Mouse (Mus musculus) hindbrain, embryonic 12.5 days (tissue): Measurements from ENCODE around the gene Bend5. TPM values are rescaled to one million over a fixed set of nuclear protein-coding genes. Genes with fewer than 3 reads are reported as not detected.

ENCODE experiments used
- ATAC-seq: fragments of 200-750 bp; cut with Nextera tagmentation; 2 replicates; pipeline ENCODE4 v1.8.0; 2017; ENCODE audit warnings: moderate TSS enrichment; ENCODE audit not compliant: low FRiP score
- H3K27ac ChIP-seq: fragments of 300-500 bp; sonication (generic); 2 replicates; pipeline ENCODE4 v1.5.1; 2016; ENCODE audit warnings: mild to moderate bottlenecking
- H3K27me3 ChIP-seq: fragments of 300-500 bp; sonication (generic); 2 replicates; pipeline ENCODE4 v1.6.1; 2016; ENCODE audit warnings: mild to moderate bottlenecking
- H3K36me3 ChIP-seq: fragments of 300-500 bp; sonication (generic); 2 replicates; pipeline ENCODE4 v1.6.1; 2016; ENCODE audit warnings: mild to moderate bottlenecking
- H3K4me1 ChIP-seq: fragments of 300-500 bp; sonication (generic); 2 replicates; pipeline ENCODE4 v1.6.1; 2016
- H3K4me2 ChIP-seq: fragments of 300-500 bp; sonication (generic); replicated peaks from 2 replicates; pipeline ENCODE4 v1.6.1; 2016; ENCODE audit warnings: mild to moderate bottlenecking
- H3K4me3 ChIP-seq: fragments of 300-500 bp; sonication (generic); 2 replicates; pipeline ENCODE4 v1.5.1; 2016; ENCODE audit warnings: mild to moderate bottlenecking
- H3K9ac ChIP-seq: fragments of 300-500 bp; sonication (generic); 2 replicates; pipeline ENCODE4 v1.6.1; 2016; ENCODE audit warnings: mild to moderate bottlenecking, moderate library complexity
- H3K9me3 ChIP-seq: fragments of 300-500 bp; sonication (generic); replicated peaks from 2 replicates; pipeline ENCODE4 v1.6.1; 2016; ENCODE audit warnings: mild to moderate bottlenecking
- WGBS: fragments of 180-500 bp; shearing (Covaris S2); methylation state at CpG from one replicate; pipeline ENCODE4 v1.1.7; 2016; 5-methylcytosine and 5-hydroxymethylcytosine counted together
- polyA plus RNA-seq: library from polyadenylated mRNA; unstranded; fragments of >200 nt; fragmentation: Nextera tagmentation; extraction: Ambion mirVana; gene quantifications from 2 replicates; pipeline ENCODE4 v1.2.1, GENCODE M21; 2016

The Bend5 gene
- polyA plus RNA-seq, 1 experiment from 2014 or later = 70.2 TPM

DNA sequence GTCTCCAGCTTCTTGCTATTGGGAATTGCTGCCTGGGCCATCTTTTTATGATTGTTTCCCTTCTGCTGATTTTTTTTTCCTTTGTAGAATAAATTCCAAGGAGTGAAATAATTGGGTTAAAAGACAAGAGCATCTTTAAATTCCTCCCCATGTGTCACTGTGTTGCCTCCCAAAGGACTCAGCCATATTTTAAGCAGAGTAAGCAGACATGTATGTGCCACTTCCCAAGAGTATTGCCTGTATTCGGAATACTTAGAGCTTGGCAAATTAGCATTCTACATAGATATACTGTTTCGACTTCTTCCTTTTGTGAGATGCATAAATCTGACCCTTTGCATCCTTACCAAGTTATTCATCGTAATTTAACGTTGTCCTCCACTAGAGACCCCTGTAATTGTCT, 53.0 kb downstream of the Bend5 start:
- Histone ChIP-seq H3K9me3 (no peaks in the 10 kb centered on the region), H3K27ac (no peak overlapping the region), H3K36me3 (no peaks in the 10 kb centered on the region), H3K4me2 (no peak overlapping the region), H3K4me3 (no peak overlapping the region), H3K4me1 (peaks cover 6% of the 10 kb centered on the region; the same call in 1 of the 2 replicates), H3K9ac (no peak overlapping the region), H3K27me3 (no peaks in the 10 kb centered on the region)
- 82% methylated on average over 4 of the region's 4 CpGs for WGBS
- ATAC-seq = no peak

DNA sequence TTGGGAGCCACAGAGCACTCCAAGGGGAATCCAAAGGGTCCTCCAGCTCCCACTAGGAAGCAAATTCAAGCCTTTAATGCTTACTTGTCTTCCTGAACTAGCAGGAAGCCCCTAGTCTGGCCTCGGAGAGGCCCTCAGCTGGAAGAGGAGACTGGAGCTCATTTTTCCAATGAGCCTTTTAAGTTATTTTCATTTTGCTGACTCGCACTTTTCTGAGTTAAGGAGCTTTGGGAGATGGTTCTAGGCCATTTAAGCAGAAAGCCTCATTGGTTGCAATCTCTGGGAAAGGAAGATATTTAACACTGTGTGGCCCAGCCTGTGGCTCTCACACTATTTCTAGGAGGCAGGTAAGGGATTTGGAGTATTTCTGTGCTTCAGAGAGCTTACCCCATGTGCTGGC, 55.0 kb downstream of the Bend5 start:
- no peak overlapping the region for H3K4me3 ChIP-seq
- H3K27ac ChIP-seq = no peak overlapping the region
- peaks cover 6% of the 10 kb centered on the region; the same call in 1 of the 2 replicates for H3K4me1 ChIP-seq
- no peak for ATAC-seq
- H3K9ac ChIP-seq = no peak overlapping the region
- WGBS = 81% methylated on average over 2 of the region's 2 CpGs
- H3K4me2 ChIP-seq = no peak overlapping the region
- H3K27me3 ChIP-seq = no peaks in the 10 kb centered on the region
- H3K36me3 ChIP-seq = no peaks in the 10 kb centered on the region
- no peaks in the 10 kb centered on the region for H3K9me3 ChIP-seq

DNA sequence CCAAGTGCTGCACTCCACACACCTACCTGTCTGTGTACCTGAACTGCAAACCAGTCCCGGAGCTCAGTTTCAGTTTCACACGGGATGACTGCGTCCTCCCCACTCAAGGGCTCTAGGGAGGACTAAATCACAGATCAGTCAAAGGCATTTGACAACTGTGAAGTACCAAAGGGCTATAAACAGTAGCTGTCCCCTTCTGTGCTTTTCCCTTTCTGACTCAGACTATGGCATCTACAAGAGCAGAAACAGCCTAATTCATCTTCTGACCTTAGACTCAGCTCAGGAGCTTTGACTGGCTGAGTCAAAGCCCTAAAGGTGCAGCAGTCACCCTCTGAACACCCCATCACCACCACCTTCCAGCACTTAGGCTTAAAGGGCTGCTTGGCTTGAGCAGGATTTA, 56.9 kb downstream of the Bend5 start:
- Histone ChIP-seq H3K36me3 (no peaks in the 10 kb centered on the region), H3K9ac (no peak overlapping the region), H3K27me3 (no peaks in the 10 kb centered on the region), H3K4me1 (peaks cover 17% of the 10 kb centered on the region), H3K27ac (no peak overlapping the region), H3K4me3 (no peak overlapping the region), H3K4me2 (no peak overlapping the region), H3K9me3 (no peaks in the 10 kb centered on the region)
- WGBS = 86% methylated on average over 3 of the region's 3 CpGs
- no peak for ATAC-seq

DNA sequence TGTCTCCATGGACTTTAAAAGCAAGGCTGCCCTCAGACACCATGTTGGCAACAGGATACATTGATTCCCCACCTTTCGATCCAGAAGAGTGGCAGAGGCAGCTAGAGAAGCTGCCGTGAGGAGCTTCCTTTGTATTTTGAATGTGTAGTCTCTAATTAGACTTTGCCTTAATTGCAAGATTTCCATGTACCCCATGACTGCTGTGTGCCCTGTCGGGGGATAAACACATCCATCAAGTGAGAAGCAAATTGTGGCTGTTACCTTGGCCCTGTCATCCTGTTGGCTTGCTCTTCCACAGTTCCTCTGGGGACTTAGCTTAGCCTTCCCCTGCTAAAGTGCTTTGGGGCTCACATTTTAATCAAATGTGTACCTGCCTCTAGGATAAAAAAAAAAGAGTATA, 57.7 kb downstream of the Bend5 start:
- Histone ChIP-seq H3K27me3 (no peaks in the 10 kb centered on the region), H3K4me1 (peaks cover 15% of the 10 kb centered on the region)
- 57% methylated on average over 3 of the region's 3 CpGs for WGBS

DNA sequence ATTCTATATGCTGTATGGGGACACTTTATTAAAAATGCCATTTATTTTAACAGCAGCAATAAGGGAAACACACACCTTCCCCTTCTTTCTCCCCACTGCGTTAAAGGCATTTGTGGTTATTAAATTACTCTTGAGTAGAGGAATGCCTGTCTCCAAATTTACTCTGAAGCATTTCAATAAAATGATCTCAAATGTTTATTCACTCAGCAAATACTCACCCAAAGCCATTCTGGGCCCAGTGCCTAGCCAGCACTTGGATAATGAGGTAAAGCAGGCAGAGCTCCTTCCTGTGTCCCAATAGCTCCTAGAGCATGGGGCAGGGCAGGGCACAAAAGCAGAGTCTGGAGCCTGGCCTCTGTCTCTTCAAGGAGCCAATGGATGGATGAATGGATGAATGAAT, 58.2 kb downstream of the Bend5 start:
- Histone ChIP-seq H3K9me3 (no peaks in the 10 kb centered on the region), H3K4me3 (no peak overlapping the region), H3K27me3 (no peaks in the 10 kb centered on the region), H3K27ac (no peak overlapping the region), H3K4me1 (peaks cover 19% of the 10 kb centered on the region), H3K36me3 (no peaks in the 10 kb centered on the region), H3K9ac (no peak overlapping the region), H3K4me2 (no peak overlapping the region)
- 82% methylated on average over 1 of the region's 1 CpGs for WGBS
- ATAC-seq = no peak

More for the DNA sequence above, 57.7 kb downstream of the Bend5 start:
- Histone ChIP-seq H3K4me2 (no peak overlapping the region), H3K9ac (no peak overlapping the region), H3K4me3 (no peak overlapping the region), H3K9me3 (no peaks in the 10 kb centered on the region), H3K27ac (no peak overlapping the region), H3K36me3 (no peaks in the 10 kb centered on the region)
- ATAC-seq = no peak

DNA sequence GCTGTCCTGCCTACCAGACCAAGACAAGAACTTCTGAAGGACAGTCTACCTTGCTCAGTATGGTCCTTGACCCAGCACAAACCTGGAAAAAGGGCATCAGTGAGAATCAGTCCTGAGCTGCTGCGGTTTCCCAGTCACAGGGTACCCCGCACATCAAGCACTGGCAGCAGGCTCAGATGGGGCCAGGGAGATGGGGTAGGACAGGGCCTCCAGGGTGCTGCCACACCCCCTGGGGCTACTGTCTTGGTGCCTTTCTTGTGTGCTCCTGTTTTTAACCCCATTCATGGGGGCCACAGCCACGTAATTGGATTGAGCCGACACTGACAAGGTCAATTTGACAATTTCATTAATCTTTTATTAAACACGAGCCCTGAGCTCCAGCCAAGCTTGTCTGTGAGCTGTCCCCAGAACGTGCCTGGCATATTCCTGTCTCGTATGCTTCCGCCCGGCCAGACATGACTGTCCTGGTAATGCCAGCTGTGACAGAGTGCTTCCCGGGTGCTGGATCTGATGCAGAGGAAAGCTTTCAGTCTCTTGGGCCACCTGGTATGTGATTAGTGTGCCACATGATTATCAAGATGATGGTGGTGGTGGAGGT, 60.7 kb downstream of the Bend5 start:
- H3K4me3 ChIP-seq = no peak overlapping the region
- peaks cover 24% of the 10 kb centered on the region for H3K4me1 ChIP-seq
- ATAC-seq = peak; percentile 83
- H3K4me2 ChIP-seq = no peak overlapping the region
- H3K27ac ChIP-seq = peak overlapping the region; percentile 23; the same call in 1 of the 2 replicates
- H3K9me3 ChIP-seq = no peaks in the 10 kb centered on the region
- H3K9ac ChIP-seq = no peak overlapping the region
- H3K27me3 ChIP-seq = no peaks in the 10 kb centered on the region
- H3K36me3 ChIP-seq = no peaks in the 10 kb centered on the region
- WGBS = 41% methylated on average over 10 of the region's 10 CpGs

DNA sequence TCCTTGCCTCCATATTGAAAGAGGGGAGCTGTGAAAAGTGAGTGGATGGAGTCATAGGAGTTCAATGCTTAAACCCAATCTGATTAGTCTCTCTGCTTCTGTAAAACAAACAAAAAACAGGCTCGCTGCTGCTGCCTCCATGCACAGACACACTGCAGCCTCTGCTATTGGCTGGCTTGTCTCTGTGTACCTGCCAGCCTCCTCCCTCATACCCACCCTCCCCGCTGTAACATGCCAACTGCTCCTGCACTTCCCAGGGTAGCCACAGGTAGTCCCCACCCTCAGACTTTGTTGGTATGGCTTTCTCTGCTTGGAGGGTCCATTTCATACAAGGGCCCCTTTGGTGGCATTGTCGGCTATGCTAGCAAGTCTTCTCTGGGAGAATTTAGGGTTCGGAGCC, 62.7 kb downstream of the Bend5 start:
- Histone ChIP-seq H3K4me2 (no peak overlapping the region), H3K36me3 (no peaks in the 10 kb centered on the region), H3K27ac (no peak overlapping the region), H3K4me1 (peaks cover 23% of the 10 kb centered on the region), H3K4me3 (no peak overlapping the region), H3K27me3 (no peaks in the 10 kb centered on the region), H3K9ac (no peak overlapping the region), H3K9me3 (no peaks in the 10 kb centered on the region)
- ATAC-seq = no peak
- WGBS = 47% methylated on average over 4 of the region's 4 CpGs

DNA sequence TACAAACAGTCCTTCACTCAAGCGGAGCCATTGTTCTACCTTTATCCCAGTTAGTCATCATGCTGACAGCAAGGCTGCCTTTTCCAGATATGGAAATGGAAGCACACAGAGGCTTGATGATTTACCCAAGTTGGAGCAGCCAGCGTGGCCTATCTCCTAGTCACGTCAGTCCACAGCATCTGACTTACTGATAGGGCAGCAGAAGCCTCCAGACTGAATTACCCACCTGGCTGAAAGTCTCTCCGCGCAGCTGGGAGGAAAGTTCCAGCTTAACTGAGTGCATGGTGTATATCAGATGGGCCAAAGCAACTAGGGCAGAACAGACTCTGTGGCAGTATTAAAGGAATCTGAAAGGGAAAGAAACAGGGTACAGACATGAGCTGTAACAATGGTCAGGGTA, 68.7 kb downstream of the Bend5 start:
- ATAC-seq = no peak
- Histone ChIP-seq H3K9me3 (no peaks in the 10 kb centered on the region), H3K4me2 (no peak overlapping the region), H3K4me3 (no peak overlapping the region), H3K27me3 (no peaks in the 10 kb centered on the region), H3K4me1 (peaks cover 5% of the 10 kb centered on the region), H3K27ac (no peak overlapping the region), H3K9ac (no peak overlapping the region), H3K36me3 (no peaks in the 10 kb centered on the region)
- 93% methylated on average over 5 of the region's 5 CpGs for WGBS

DNA sequence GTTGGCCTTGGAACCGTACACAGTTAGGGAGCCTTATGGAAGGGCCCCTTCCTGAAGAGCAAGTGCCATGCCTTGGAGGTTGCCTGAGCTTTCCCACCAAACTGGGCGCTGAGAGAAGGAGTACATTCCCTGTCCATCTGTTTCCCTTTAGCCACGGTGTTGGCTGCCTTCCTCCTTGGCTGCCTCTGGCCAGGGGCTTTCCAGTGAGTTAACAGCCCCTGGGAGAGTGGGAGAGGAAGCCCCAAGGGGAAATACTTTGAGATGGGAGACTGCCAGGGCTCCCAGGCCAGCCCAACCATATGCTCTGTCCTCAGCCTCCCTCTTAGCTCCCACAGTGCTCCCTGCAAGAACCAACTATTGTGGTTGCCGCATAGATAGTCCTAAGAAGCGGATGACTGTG, 70.4 kb downstream of the Bend5 start:
- H3K9ac ChIP-seq = no peak overlapping the region
- H3K36me3 ChIP-seq = no peaks in the 10 kb centered on the region
- H3K27me3 ChIP-seq = no peaks in the 10 kb centered on the region
- no peak overlapping the region for H3K4me2 ChIP-seq
- H3K4me1 ChIP-seq = peaks cover 5% of the 10 kb centered on the region; the same call in 1 of the 2 replicates
- ATAC-seq = no peak
- no peaks in the 10 kb centered on the region for H3K9me3 ChIP-seq
- 69% methylated on average over 5 of the region's 5 CpGs for WGBS
- H3K4me3 ChIP-seq = no peak overlapping the region
- H3K27ac ChIP-seq = no peak overlapping the region

DNA sequence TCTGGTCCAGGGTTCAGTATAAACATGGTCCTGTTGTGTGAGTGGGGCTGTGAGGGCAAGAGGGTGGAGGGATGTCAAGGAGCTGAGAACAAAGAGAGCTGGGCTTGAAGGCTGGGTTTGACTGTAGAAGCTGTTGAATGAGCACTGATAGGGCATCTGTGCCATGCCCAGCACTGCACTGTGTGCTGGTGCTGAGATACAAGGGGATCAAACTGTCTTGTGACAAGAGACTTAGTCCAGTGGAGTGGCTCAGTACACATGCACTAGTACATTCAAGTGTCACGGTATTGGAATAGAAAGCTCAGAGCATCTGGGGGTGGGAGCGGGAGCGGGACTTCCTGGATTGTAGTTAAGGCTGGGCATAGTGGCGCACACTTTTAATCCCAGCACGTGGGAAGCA, 71.4 kb downstream of the Bend5 start:
- H3K27ac ChIP-seq = no peak overlapping the region
- H3K9me3 ChIP-seq = no peaks in the 10 kb centered on the region
- ATAC-seq = 0 out of 2 replicates have a peak, but pooled peaks have one; percentile 47
- H3K4me2 ChIP-seq = no peak overlapping the region
- H3K4me3 ChIP-seq = no peak overlapping the region
- H3K36me3 ChIP-seq = no peaks in the 10 kb centered on the region
- H3K27me3 ChIP-seq = no peaks in the 10 kb centered on the region
- no peak overlapping the region for H3K9ac ChIP-seq
- H3K4me1 ChIP-seq = peaks cover 5% of the 10 kb centered on the region; the same call in 1 of the 2 replicates
- WGBS = 71% methylated on average over 5 of the region's 5 CpGs

DNA sequence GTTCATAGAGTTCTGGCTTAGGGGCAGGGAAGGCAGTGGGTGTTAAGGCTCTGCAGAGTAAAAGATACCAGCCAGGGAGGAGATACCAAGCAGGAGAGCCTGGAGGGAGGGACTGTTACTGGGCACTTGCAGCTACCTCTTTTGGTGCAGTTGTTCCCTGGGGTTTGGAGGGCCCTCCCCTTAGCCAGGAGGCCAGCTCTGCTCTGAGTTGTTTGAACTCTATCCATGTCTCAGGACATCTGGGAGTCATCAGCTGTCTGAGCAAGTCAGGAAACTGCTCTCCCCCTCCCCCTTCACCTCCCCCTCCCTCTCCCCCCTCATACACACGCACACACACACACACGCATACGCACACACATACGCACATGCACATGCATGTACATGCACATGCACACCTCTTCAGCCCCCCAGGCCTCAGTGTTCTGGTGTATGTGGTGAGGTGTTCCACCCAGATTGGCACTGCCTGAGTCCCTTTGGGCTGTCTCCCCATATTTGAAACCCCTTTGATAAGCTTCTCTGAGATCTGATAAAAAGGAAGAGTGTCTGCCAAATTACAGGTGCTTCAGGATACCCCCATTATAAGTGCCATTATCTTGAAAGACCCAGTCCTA, 72.5 kb downstream of the Bend5 start:
- Histone ChIP-seq H3K36me3 (no peaks in the 10 kb centered on the region), H3K4me2 (no peak overlapping the region), H3K27me3 (no peaks in the 10 kb centered on the region), H3K27ac (no peak overlapping the region), H3K9ac (no peak overlapping the region), H3K4me3 (no peak overlapping the region), H3K9me3 (no peaks in the 10 kb centered on the region), H3K4me1 (peaks cover 5% of the 10 kb centered on the region; the same call in 1 of the 2 replicates)
- ATAC-seq = no peak
- WGBS = 81% methylated on average over 3 of the region's 4 CpGs

DNA sequence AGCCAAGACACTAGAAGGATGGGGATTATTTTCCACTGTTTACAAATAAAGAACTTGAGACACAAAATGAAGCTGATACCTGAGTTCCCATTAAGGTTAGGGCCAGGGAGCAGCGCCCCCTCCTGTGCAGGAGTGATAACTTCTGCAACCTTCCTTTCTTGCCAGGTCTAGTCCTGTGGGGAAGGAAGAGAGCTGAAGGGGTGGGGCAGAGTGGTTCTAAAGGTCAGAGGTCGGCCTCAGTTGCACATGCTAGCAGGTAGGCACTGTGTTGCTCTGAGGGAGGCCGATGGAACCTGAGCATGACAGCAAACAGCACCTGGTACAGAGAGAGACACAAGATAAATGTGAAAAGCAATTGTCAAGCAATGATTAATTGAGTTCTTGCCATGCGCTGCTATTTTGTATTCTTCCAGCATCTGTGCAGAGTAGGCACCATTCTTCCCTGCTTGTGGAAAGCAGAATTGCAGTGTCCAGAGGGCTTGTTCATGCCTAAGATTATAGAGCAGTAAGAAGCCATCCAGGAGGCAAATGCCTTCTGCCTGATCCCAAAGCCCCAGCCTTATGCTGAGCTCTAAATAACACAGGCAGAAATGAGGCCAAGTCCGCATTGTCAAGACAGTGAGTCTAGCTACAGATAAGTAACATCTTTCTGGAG, 79.1 kb downstream of the Bend5 start:
- Histone ChIP-seq H3K4me2 (no peak overlapping the region), H3K36me3 (no peaks in the 10 kb centered on the region), H3K9me3 (no peaks in the 10 kb centered on the region), H3K4me3 (no peak overlapping the region), H3K4me1 (0 out of 2 replicates have a peak, but pooled peaks cover 2% of the 10 kb centered on the region), H3K9ac (no peak overlapping the region), H3K27ac (no peak overlapping the region), H3K27me3 (no peaks in the 10 kb centered on the region)
- WGBS = 55% methylated on average over 5 of the region's 5 CpGs
- ATAC-seq = peak; percentile 37; the same call in 1 of the 2 replicates
